17 mouse cellular contexts compared by ENCODE assay signal in the genomic region with DNA sequence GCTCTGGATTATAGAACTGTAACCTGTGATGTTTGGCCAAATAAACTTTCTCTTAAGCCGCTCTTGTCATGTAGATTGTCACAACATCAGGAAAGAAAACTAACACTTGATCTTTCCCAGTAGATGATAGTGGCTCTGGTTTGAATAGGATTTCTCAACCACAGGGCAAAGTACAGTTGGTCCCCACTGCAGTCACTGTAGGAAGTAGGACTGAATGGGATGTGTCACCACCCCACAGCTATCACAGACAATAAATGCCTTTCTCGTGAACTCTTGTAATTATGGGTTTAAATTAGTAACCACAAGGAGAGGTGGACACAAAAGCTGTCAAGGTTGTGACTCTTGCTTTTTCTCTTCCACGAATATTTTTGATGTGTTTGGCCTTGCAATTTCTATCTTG.
"Had no signal": no experiment of that assay in that cellular context is flagged by ENCODE, and none has a peak within 500 bp of the region (broad histone marks: within the 10 kb centered on the region; RNA-seq: fewer than 3 reads in every experiment).

No protein-coding gene starts in this region.

- H3K4me1 ChIP-seq: neural tube, embryonic 12.5 days; neural tube, embryonic 13.5 days; neural tube, embryonic 15.5 days; stomach, embryonic 15.5 days had no signal

- DNase-seq: retina, postnatal 1 day; right cerebral cortex, adult 18-20 months; right cerebral cortex, postnatal 14 days; right cerebral cortex, postnatal 25 days; right cerebral cortex, postnatal 4 days; spleen, adult 18-20 months; thymus, adult 18-20 months; thymus, adult 2 months; thymus, postnatal 14 days; thymus, postnatal 25 days; thymus, postnatal 36 days; thymus, postnatal 4 days had no signal

- H3K9me3 ChIP-seq: neural tube, embryonic 12.5 days; neural tube, embryonic 13.5 days; neural tube, embryonic 15.5 days; stomach, embryonic 15.5 days had no signal

- H3K27ac ChIP-seq: neural tube, embryonic 12.5 days; neural tube, embryonic 13.5 days; neural tube, embryonic 15.5 days; stomach, embryonic 15.5 days; stomach, postnatal 0 days had no signal

- H3K27me3 ChIP-seq: neural tube, embryonic 12.5 days; neural tube, embryonic 13.5 days; neural tube, embryonic 15.5 days; stomach, embryonic 15.5 days had no signal

- H3K4me2 ChIP-seq: neural tube, embryonic 12.5 days; neural tube, embryonic 13.5 days; neural tube, embryonic 15.5 days; stomach, embryonic 15.5 days had no signal

- H3K4me3 ChIP-seq: neural tube, embryonic 12.5 days; neural tube, embryonic 13.5 days; neural tube, embryonic 15.5 days; stomach, embryonic 15.5 days had no signal

- H3K9ac ChIP-seq: neural tube, embryonic 12.5 days; neural tube, embryonic 13.5 days; neural tube, embryonic 15.5 days; stomach, embryonic 15.5 days had no signal

- H3K36me3 ChIP-seq: neural tube, embryonic 12.5 days; neural tube, embryonic 13.5 days; neural tube, embryonic 15.5 days; stomach, embryonic 15.5 days had no signal
